Mouse (Mus musculus) lung, postnatal 0 days (tissue): Measurements from ENCODE around the gene Adrb1. TPM values are rescaled to one million over a fixed set of nuclear protein-coding genes. Genes with fewer than 3 reads are reported as not detected.
"Not testable (repeated sequence)": the region's sequence is repeated elsewhere in the genome, so short reads cannot be mapped to it uniquely, and the experiment has no call there.

Experiments
- ATAC-seq: fragments of 200-750 bp; cut with Nextera tagmentation; 2 replicates; pipeline ENCODE4 v1.8.0; 2017; ENCODE audit warnings: moderate library complexity
- DNase-seq: peaks from one replicate; pipeline ENCODE4 v3.0.0-alpha.2; 2016; ENCODE audit warnings: low spot score
- H3K27ac ChIP-seq: fragments of 300-500 bp; sonication (generic); 2 replicates; pipeline ENCODE4 v1.5.1; 2014; ENCODE audit warnings: antibody characterized with exemption, mild to moderate bottlenecking, low read length, mixed read lengths
- H3K27me3 ChIP-seq: fragments of 300-500 bp; sonication (generic); replicated peaks from 2 replicates; pipeline ENCODE4 v1.6.1; 2014; ENCODE audit warnings: low read length, mixed read lengths; ENCODE audit not compliant: insufficient read depth
- H3K36me3 ChIP-seq: fragments of 300-500 bp; sonication (generic); 2 replicates; pipeline ENCODE4 v1.6.1; 2014; ENCODE audit warnings: low read length, mixed read lengths; ENCODE audit not compliant: insufficient read depth
- H3K4me1 ChIP-seq: fragments of 300-500 bp; sonication (generic); 2 replicates; pipeline ENCODE4 v1.6.1; 2014; ENCODE audit warnings: antibody characterized with exemption, low read depth, low read length, mixed read lengths; ENCODE audit not compliant: insufficient read depth
- H3K4me2 ChIP-seq: fragments of 300-500 bp; sonication (generic); replicated peaks from 2 replicates; pipeline ENCODE4 v1.6.1; 2014; ENCODE audit warnings: low read depth, mild to moderate bottlenecking, low read length, moderate library complexity, mixed read lengths
- H3K4me3 ChIP-seq: fragments of 300-500 bp; sonication (generic); 2 replicates; pipeline ENCODE4 v1.5.1; 2014; ENCODE audit warnings: low read depth, low read length
- H3K9ac ChIP-seq: fragments of 300-500 bp; sonication (generic); replicated peaks from 2 replicates; pipeline ENCODE4 v1.6.1; 2014; ENCODE audit warnings: low read depth, mild to moderate bottlenecking
- H3K9me3 ChIP-seq: fragments of 300-500 bp; sonication (generic); 2 replicates; pipeline ENCODE4 v1.6.1; 2016; ENCODE audit warnings: low read length, mixed read lengths
- CTCF ChIP-seq: IDR thresholded peaks from 2 replicates; pipeline ENCODE4 v1.5.1; 2016; ENCODE audit warnings: antibody characterized with exemption, mild to moderate bottlenecking
- EP300 ChIP-seq: IDR thresholded peaks from 2 replicates; pipeline ENCODE4 v1.6.1; 2016; ENCODE audit warnings: antibody characterized with exemption, mild to moderate bottlenecking, control low read depth
- WGBS: fragments of 180-500 bp; shearing (Covaris S2); extraction: QIAGEN DNeasy Blood & Tissue Kit; methylation state at CpG from one replicate; pipeline ENCODE4 v1.1.7; 2014; 5-methylcytosine and 5-hydroxymethylcytosine counted together
- polyA plus RNA-seq: library from polyadenylated mRNA; unstranded; fragments of >200 nt; fragmentation: Nextera tagmentation; extraction: Ambion mirVana; gene quantifications from 2 replicates; pipeline ENCODE4 v1.2.1, GENCODE M21; 2015

Gene Adrb1
- polyA plus RNA-seq, 1 experiment from 2014 or later, result 12.6 TPM

- 46% methylated on average over 5 of the region's 5 CpGs for WGBS
- no peak for TF ChIP-seq EP300
- no peak for TF ChIP-seq CTCF
- no peak for ATAC-seq
- Histone ChIP-seq H3K27ac (no peak overlapping the region), H3K4me3 (no peak overlapping the region), H3K27me3 (no peaks in the 10 kb centered on the region), H3K9me3 (no peaks in the 10 kb centered on the region), H3K9ac (no peak overlapping the region), H3K36me3 (no peaks in the 10 kb centered on the region), H3K4me1 (no peaks in the 10 kb centered on the region), H3K4me2 (no peak overlapping the region)
- DNase-seq, result no peak
These were observed 14.3 kb downstream of the Adrb1 start for GRCm38 (mm10) chr19:56736287-56736686.

GRCm38 (mm10) chr19:56745061-56745460, 23.1 kb downstream of the Adrb1 start:
- Histone ChIP-seq H3K4me1 (no peaks in the 10 kb centered on the region; the same call in 1 of the 2 replicates), H3K27ac (no peak overlapping the region), H3K4me3 (no peak overlapping the region), H3K9me3 (no peaks in the 10 kb centered on the region), H3K27me3 (no peaks in the 10 kb centered on the region), H3K9ac (no peak overlapping the region), H3K36me3 (no peaks in the 10 kb centered on the region), H3K4me2 (no peak overlapping the region)
- DNase-seq (no peak), ATAC-seq (no peak)
- WGBS, result 80% methylated on average over 7 of the region's 7 CpGs
- TF ChIP-seq EP300, result no peak
- peak; percentile 66 for TF ChIP-seq CTCF

DNA sequence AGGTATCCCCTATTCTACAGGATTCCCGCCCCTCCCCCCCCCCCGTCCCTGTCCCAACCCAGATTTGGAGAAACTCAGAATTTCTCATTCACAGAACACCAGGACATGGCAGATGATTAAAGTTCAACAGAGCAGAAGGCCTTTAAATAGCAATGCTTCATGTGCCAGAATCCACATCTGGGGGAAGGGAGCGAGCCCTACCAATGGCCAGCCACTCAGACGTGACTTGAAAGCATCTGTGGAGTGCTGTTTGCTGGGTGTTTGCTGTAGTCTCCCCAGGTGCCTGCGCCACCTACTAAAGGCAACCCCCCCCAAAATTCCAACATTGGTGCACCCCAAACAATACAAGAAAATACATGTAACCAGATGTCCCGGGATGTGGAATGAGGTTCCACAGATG, 23.5 kb downstream of the Adrb1 start:
- H3K9me3 ChIP-seq, result no peaks in the 10 kb centered on the region
- no peak overlapping the region for H3K9ac ChIP-seq
- H3K27ac ChIP-seq, result no peak overlapping the region
- ATAC-seq (no peak), DNase-seq (no peak)
- TF ChIP-seq EP300 (no peak), CTCF (no peak)
- H3K27me3 ChIP-seq, result no peaks in the 10 kb centered on the region
- no peaks in the 10 kb centered on the region; the same call in 1 of the 2 replicates for H3K4me1 ChIP-seq
- no peaks in the 10 kb centered on the region for H3K36me3 ChIP-seq
- WGBS, result 71% methylated on average over 6 of the region's 6 CpGs
- no peak overlapping the region for H3K4me2 ChIP-seq
- H3K4me3 ChIP-seq, result no peak overlapping the region

DNA sequence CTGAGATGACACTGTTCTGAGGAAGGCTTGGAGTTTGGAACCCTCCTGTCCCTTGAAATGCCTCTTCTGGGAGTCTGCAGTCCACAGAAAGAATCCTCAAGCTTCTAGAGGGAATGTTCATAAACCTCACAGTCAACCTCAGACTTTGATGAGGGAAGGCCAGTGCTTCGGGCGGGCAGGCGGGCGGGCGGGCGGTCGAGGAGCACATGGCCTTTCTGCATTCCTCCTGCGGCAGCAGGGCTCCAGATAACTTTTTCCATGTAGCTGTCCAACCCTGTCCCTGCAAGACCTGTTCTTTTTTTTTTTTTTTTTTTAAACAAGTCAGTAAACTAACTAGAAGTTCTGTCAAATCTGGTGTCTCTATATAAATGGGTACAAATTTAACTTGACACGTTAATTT, 24.6 kb downstream of the Adrb1 start:
- Histone ChIP-seq H3K9ac (no peak overlapping the region), H3K4me2 (no peak overlapping the region), H3K36me3 (no peaks in the 10 kb centered on the region), H3K9me3 (no peaks in the 10 kb centered on the region), H3K4me1 (no peaks in the 10 kb centered on the region; the same call in 1 of the 2 replicates), H3K27ac (no peak overlapping the region), H3K4me3 (no peak overlapping the region), H3K27me3 (no peaks in the 10 kb centered on the region)
- ATAC-seq (no peak), DNase-seq (no peak)
- WGBS, result 80% methylated on average over 9 of the region's 9 CpGs
- no peak for TF ChIP-seq CTCF
- no peak for TF ChIP-seq EP300

- H3K36me3 ChIP-seq, result no peaks in the 10 kb centered on the region
- no peaks in the 10 kb centered on the region for H3K27me3 ChIP-seq
- DNase-seq, result peak; percentile 49
- no peaks in the 10 kb centered on the region for H3K4me1 ChIP-seq
- no peak overlapping the region for H3K4me2 ChIP-seq
- H3K4me3 ChIP-seq, result no peak overlapping the region
- TF ChIP-seq CTCF (no peak), EP300 (no peak)
- no peak overlapping the region for H3K27ac ChIP-seq
- no peaks in the 10 kb centered on the region for H3K9me3 ChIP-seq
- no peak overlapping the region for H3K9ac ChIP-seq
- 62% methylated on average over 10 of the region's 10 CpGs for WGBS
- peak; percentile 47; the same call in 1 of the 2 replicates for ATAC-seq
These were observed 25.9 kb downstream of the Adrb1 start for GRCm38 (mm10) chr19:56747878-56748277.

- H3K9me3 ChIP-seq, result no peaks in the 10 kb centered on the region
These were observed 27.3 kb downstream of the Adrb1 start for GRCm38 (mm10) chr19:56749343-56749742.

GRCm38 (mm10) chr19:56750709-56751108, 28.7 kb downstream of the Adrb1 start:
- TF ChIP-seq EP300, result no peak
- no peak for TF ChIP-seq CTCF
- H3K4me3 ChIP-seq, result no peak overlapping the region
- H3K4me1 ChIP-seq, result no peaks in the 10 kb centered on the region
- ATAC-seq (no peak), DNase-seq (no peak)
- no peaks in the 10 kb centered on the region for H3K27me3 ChIP-seq
- H3K9me3 ChIP-seq, result no peaks in the 10 kb centered on the region
- 53% methylated on average over 4 of the region's 4 CpGs for WGBS
- H3K27ac ChIP-seq, result no peak overlapping the region
- no peak overlapping the region for H3K9ac ChIP-seq
- no peak overlapping the region for H3K4me2 ChIP-seq
- no peaks in the 10 kb centered on the region for H3K36me3 ChIP-seq

More at GRCm38 (mm10) chr19:56749343-56749742, 27.3 kb downstream of the Adrb1 start:
- Histone ChIP-seq H3K4me1 (no peaks in the 10 kb centered on the region), H3K36me3 (no peaks in the 10 kb centered on the region), H3K4me2 (no peak overlapping the region), H3K9ac (no peak overlapping the region), H3K27ac (no peak overlapping the region), H3K4me3 (no peak overlapping the region), H3K27me3 (no peaks in the 10 kb centered on the region)
- ATAC-seq (no peak), DNase-seq (no peak)
- WGBS, result 42% methylated on average over 3 of the region's 3 CpGs
- TF ChIP-seq EP300, result no peak
- no peak for TF ChIP-seq CTCF

- not testable (repeated sequence) for ATAC-seq, H3K36me3 ChIP-seq, DNase-seq, H3K4me2 ChIP-seq, H3K9me3 ChIP-seq, H3K27me3 ChIP-seq, H3K27ac ChIP-seq, H3K9ac ChIP-seq, H3K4me1 ChIP-seq, H3K4me3 ChIP-seq
- WGBS, result 95% methylated on average over 2 of the region's 2 CpGs
These were observed 32.5 kb downstream of the Adrb1 start for GRCm38 (mm10) chr19:56754456-56754855.
